Mouse (Mus musculus) brain, embryonic 14.5 days (tissue): Measurements from ENCODE around the gene Baz2b. TPM values are rescaled to one million over a fixed set of nuclear protein-coding genes. Genes with fewer than 3 reads are reported as not detected.

ENCODE experiments used
- DNase-seq: peaks from one replicate; pipeline ENCODE4 v3.0.0-alpha.2; 2011; ENCODE audit warnings: low read depth
- CTCF ChIP-seq: fragments of 200-500 bp; IDR thresholded peaks from 2 replicates; pipeline ENCODE4 v1.5.1; 2012; ENCODE audit warnings: inconsistent platforms, mild to moderate bottlenecking, moderate library complexity, borderline replicate concordance; ENCODE audit not compliant: insufficient read depth, insufficient read length; ENCODE audit errors: extremely low read depth
- POLR2A ChIP-seq: fragments of 200-500 bp; IDR thresholded peaks from 2 replicates; pipeline ENCODE4 v1.6.1; 2012; ENCODE audit warnings: mild to moderate bottlenecking, inconsistent platforms, borderline replicate concordance; ENCODE audit not compliant: poor library complexity, insufficient read depth, insufficient read length, severe bottlenecking; ENCODE audit errors: extremely low read depth
- polyA plus RNA-seq: library from polyadenylated mRNA; depleted of rRNA; stranded (reverse); fragments of >200 nt; gene quantifications from 2 replicates; pipeline ENCODE4 v1.2.3, GENCODE M21; 2012

The Baz2b gene
- polyA plus RNA-seq, 1 experiment: 73.4 TPM

- TF ChIP-seq CTCF (no peak), POLR2A (no peak)
- DNase-seq: no peak
Measured at GRCm38 (mm10) chr2:60059300-60059699, 150.3 kb downstream of the Baz2b start.

- TF ChIP-seq POLR2A (no peak), CTCF (no peak)
- no peak for DNase-seq
Measured at GRCm38 (mm10) chr2:60056043-60056442, 153.6 kb downstream of the Baz2b start.

- DNase-seq: no peak
- TF ChIP-seq POLR2A (no peak), CTCF (no peak)
Measured at GRCm38 (mm10) chr2:60054808-60055535, 154.7 kb downstream of the Baz2b start.

- peak; percentile 58 for DNase-seq
- TF ChIP-seq POLR2A (no peak), CTCF (peak; percentile 9; the same call in 1 of the 2 replicates)
Measured at GRCm38 (mm10) chr2:60053222-60054010, 156.2 kb downstream of the Baz2b start.

GRCm38 (mm10) chr2:60050667-60051460 lies 158.8 kb downstream of the Baz2b start:
- DNase-seq: no peak
- TF ChIP-seq POLR2A: no peak
- no peak for TF ChIP-seq CTCF

- DNase-seq: no peak
- TF ChIP-seq CTCF (no peak), POLR2A (no peak)
Measured at GRCm38 (mm10) chr2:60049889-60050288, 159.8 kb downstream of the Baz2b start.

- no peak for TF ChIP-seq POLR2A
- TF ChIP-seq CTCF: no peak
Measured at GRCm38 (mm10) chr2:60049351-60049750, 160.3 kb downstream of the Baz2b start.

GRCm38 (mm10) chr2:60045995-60046394 lies 163.6 kb downstream of the Baz2b start:
- no peak for DNase-seq
- TF ChIP-seq CTCF (no peak), POLR2A (no peak)

More at GRCm38 (mm10) chr2:60049351-60049750, 160.3 kb downstream of the Baz2b start:
- DNase-seq: no peak

GRCm38 (mm10) chr2:60044988-60045387 lies 164.7 kb downstream of the Baz2b start:
- no peak for DNase-seq
- TF ChIP-seq CTCF: no peak
- TF ChIP-seq POLR2A: no peak

- no peak for DNase-seq
- TF ChIP-seq POLR2A (no peak), CTCF (no peak)
Measured at GRCm38 (mm10) chr2:60044540-60044939, 165.1 kb downstream of the Baz2b start.

- TF ChIP-seq CTCF (no peak), POLR2A (no peak)
- peak; percentile 57 for DNase-seq
Measured at GRCm38 (mm10) chr2:60042699-60043098, 166.9 kb downstream of the Baz2b start.
